Mouse (Mus musculus) left cerebral cortex, adult 2 months (tissue): ENCODE results near the gene Fgf22. TPM values are rescaled to one million over a fixed set of nuclear protein-coding genes. Genes with fewer than 3 reads are reported as not detected.

Experiments
- DNase-seq, 2 experiments: peaks; one replicate each; pipeline ENCODE4 v3.0.0; 2021 to 2022; ENCODE audit warnings: low spot score in 2 of 2, mixed read lengths in 1 of 2; ENCODE audit errors: extremely low spot score in 1 of 2
- H3K27ac ChIP-seq: fragments of 200-600 bp; 2 replicates; pipeline ENCODE4 v1.8.1; 2022
- H3K4me3 ChIP-seq: fragments of 200-600 bp; 2 replicates; pipeline ENCODE4 v1.8.1; 2022
- CTCF ChIP-seq: fragments of 200-600 bp; IDR thresholded peaks from 2 replicates; pipeline ENCODE4 v1.8.1; 2022; ENCODE audit warnings: antibody characterized with exemption, mild to moderate bottlenecking, moderate library complexity
- intact Hi-C: fragments of 180-260 bp; cut with DNase I; formaldehyde crosslinking; loops from one replicate; pipeline ENCODE4 v1.15.1; 2025
- long read RNA-seq, 2 experiments: library from polyadenylated mRNA; stranded (forward); transcript quantifications; one replicate each; pipeline ENCODE4 v2.0.0; 2021; ENCODE audit warnings: borderline mapping rate in 2 of 2
- total RNA-seq, 2 experiments: library from RNA; stranded (reverse); gene quantifications; 2 replicates each; pipeline ENCODE4 v1.2.3; 2021

Gene Fgf22
- total RNA-seq: 1 to 10 TPM; 4.5 to 4.8 TPM
- long read RNA-seq, experiment 1, partial matches to known transcripts: 0 of 5 reads
- long read RNA-seq, experiment 1, other reads (novel, unspliced or antisense): 2 of 5 reads
- long read RNA-seq, experiment 2, partial matches to known transcripts: 0 of 3 reads
- long read RNA-seq, experiment 2, other reads (novel, unspliced or antisense): 2 of 3 reads

GRCm38 (mm10) chr10:79754856-79755516, at the start of gene Fgf22:
Gene Fgf22 (plus strand): TSS chr10:79755076.
- no peak for TF ChIP-seq CTCF
- intact Hi-C loops: no loop called here
- peak within 1 kb of the TSS; percentile 54 for H3K4me3 ChIP-seq
- H3K27ac ChIP-seq: peak within 1 kb of the TSS; percentile 60
- peak; percentile 80 to 82 for DNase-seq

GRCm38 (mm10) chr10:79705951-79706350, 48.9 kb upstream of the Fgf22 start:
- DNase-seq: no peak
- H3K27ac ChIP-seq: peak overlapping the region; percentile 94
- peak overlapping the region; percentile 97 for H3K4me3 ChIP-seq
- intact Hi-C loops: loop anchor here (2.0 kb wide), 1 partner anchor 61 kb away; the partner anchor contains the start of gene Rnf126
- TF ChIP-seq CTCF: no peak

GRCm38 (mm10) chr10:79706406-79707094, 48.3 kb upstream of the Fgf22 start:
- H3K4me3 ChIP-seq: peak overlapping the region; percentile 97
- intact Hi-C loops: no loop called here
- H3K27ac ChIP-seq: peak overlapping the region; percentile 94
- TF ChIP-seq CTCF: no peak
- no peak for DNase-seq

GRCm38 (mm10) chr10:79707162-79707561, 47.7 kb upstream of the Fgf22 start:
- peak overlapping the region; percentile 53 for H3K27ac ChIP-seq
- peak overlapping the region; percentile 97 for H3K4me3 ChIP-seq
- no peak for DNase-seq
- intact Hi-C loops: no loop called here
- no peak for TF ChIP-seq CTCF

GRCm38 (mm10) chr10:79707759-79708158, 47.1 kb upstream of the Fgf22 start:
- DNase-seq: no peak
- TF ChIP-seq CTCF: no peak; the same call in 1 of the 2 replicates
- peak overlapping the region; percentile 53 for H3K27ac ChIP-seq
- peak overlapping the region; percentile 97 for H3K4me3 ChIP-seq
- intact Hi-C loops: no loop called here

GRCm38 (mm10) chr10:79708668-79709067, 46.2 kb upstream of the Fgf22 start:
- DNase-seq: no peak
- H3K27ac ChIP-seq: peak overlapping the region; percentile 25; the same call in 1 of the 2 replicates
- H3K4me3 ChIP-seq: peak overlapping the region; percentile 25
- TF ChIP-seq CTCF: no peak
- intact Hi-C loops: no loop called here

GRCm38 (mm10) chr10:79709307-79709706, 45.6 kb upstream of the Fgf22 start:
- intact Hi-C loops: no loop called here
- no peak for TF ChIP-seq CTCF
- Histone ChIP-seq H3K27ac (peak overlapping the region; percentile 25), H3K4me3 (peak overlapping the region; percentile 25)
- DNase-seq: no peak

- H3K4me3 ChIP-seq: no peak overlapping the region
- intact Hi-C loops: no loop called here
- DNase-seq: no peak
- TF ChIP-seq CTCF: no peak; the same call in none of the 2 replicates
- H3K27ac ChIP-seq: no peak overlapping the region
Measured at GRCm38 (mm10) chr10:79712029-79712428, 42.8 kb upstream of the Fgf22 start.

- intact Hi-C loops: no loop called here
- Histone ChIP-seq H3K4me3 (no peak overlapping the region), H3K27ac (peak overlapping the region; percentile 63)
- peak; percentile 73 to 83 for DNase-seq
- peak; percentile 67 for TF ChIP-seq CTCF
Measured at GRCm38 (mm10) chr10:79712499-79713126, 42.3 kb upstream of the Fgf22 start.

- no peak for TF ChIP-seq CTCF
- H3K4me3 ChIP-seq: no peak overlapping the region
- H3K27ac ChIP-seq: peak overlapping the region; percentile 63
- intact Hi-C loops: no loop called here
- DNase-seq: no peak
Measured at GRCm38 (mm10) chr10:79713163-79713562, 41.7 kb upstream of the Fgf22 start.

GRCm38 (mm10) chr10:79714996-79715395, 39.9 kb upstream of the Fgf22 start:
- no peak for TF ChIP-seq CTCF
- intact Hi-C loops: no loop called here
- Histone ChIP-seq H3K4me3 (no peak overlapping the region), H3K27ac (no peak overlapping the region)
- DNase-seq: no peak
